Mouse (Mus musculus): ENCODE data around the gene 9930022D16Rik.

Gene 9930022D16Rik

GRCm38 (mm10) chr11:109445438-109446035 is 31.8 kb downstream of the 9930022D16Rik start:
- peak; percentile 55 for DNase-seq (ENCODE audit: low read depth, low spot score)

GRCm38 (mm10) chr11:109451169-109451568 is 37.5 kb downstream of the 9930022D16Rik start:
- no peak for DNase-seq (ENCODE audit: low read depth, low spot score)

- DNase-seq (ENCODE audit: low read depth, low spot score) = no peak
Measured at GRCm38 (mm10) chr11:109456261-109456660, 42.5 kb downstream of the 9930022D16Rik start.

- no peak for DNase-seq (ENCODE audit: low read depth, low spot score)
Measured at GRCm38 (mm10) chr11:109458165-109458564, 44.4 kb downstream of the 9930022D16Rik start.

GRCm38 (mm10) chr11:109460586-109460985 is 46.9 kb downstream of the 9930022D16Rik start:
- DNase-seq (ENCODE audit: low read depth, low spot score) = no peak

GRCm38 (mm10) chr11:109465068-109465467 is 51.4 kb downstream of the 9930022D16Rik start:
- no peak for DNase-seq (ENCODE audit: low read depth, low spot score)

- no peak for DNase-seq (ENCODE audit: low read depth, low spot score)
Measured at GRCm38 (mm10) chr11:109466987-109467386, 53.3 kb downstream of the 9930022D16Rik start.

GRCm38 (mm10) chr11:109468133-109468532 is 54.4 kb downstream of the 9930022D16Rik start:
- no peak for DNase-seq (ENCODE audit: low read depth, low spot score)

All from ES-CJ7 (cell line).